Mouse (Mus musculus) liver, embryonic 16.5 days (tissue): ENCODE measurements around the gene Armh3. TPM values are rescaled to one million over a fixed set of nuclear protein-coding genes. Genes with fewer than 3 reads are reported as not detected.

Source experiments
- ATAC-seq: fragments of 200-750 bp; cut with Nextera tagmentation; 2 replicates; pipeline ENCODE4 v1.8.0; 2017; ENCODE audit warnings: low read depth, mild to moderate bottlenecking, moderate number of reproducible peaks, moderate library complexity
- H3K27ac ChIP-seq: fragments of 300-500 bp; sonication (generic); 2 replicates; pipeline ENCODE4 v1.5.1; 2014; ENCODE audit warnings: mild to moderate bottlenecking, low read length
- H3K27me3 ChIP-seq: fragments of 300-500 bp; sonication (generic); 2 replicates; pipeline ENCODE4 v1.6.1; 2014; ENCODE audit warnings: low read depth, low read length, mixed read lengths; ENCODE audit not compliant: control insufficient read depth, insufficient read depth
- H3K36me3 ChIP-seq: fragments of 300-500 bp; sonication (generic); 2 replicates; pipeline ENCODE4 v1.6.1; 2014; ENCODE audit warnings: mild to moderate bottlenecking; ENCODE audit not compliant: control insufficient read depth, insufficient read depth
- H3K4me1 ChIP-seq: fragments of 300-500 bp; sonication (generic); 2 replicates; pipeline ENCODE4 v1.6.1; 2014; ENCODE audit warnings: low read depth, low read length, mixed read lengths; ENCODE audit not compliant: control insufficient read depth
- H3K4me2 ChIP-seq: fragments of 300-500 bp; sonication (generic); 2 replicates; pipeline ENCODE4 v1.6.1; 2014; ENCODE audit warnings: low read depth, low read length, mixed read lengths
- H3K4me3 ChIP-seq: fragments of 300-500 bp; sonication (generic); 2 replicates; pipeline ENCODE4 v1.5.1; 2014; ENCODE audit warnings: low read depth, mild to moderate bottlenecking, low read length
- H3K9ac ChIP-seq: fragments of 300-500 bp; sonication (generic); 2 replicates; pipeline ENCODE4 v1.6.1; 2014; ENCODE audit warnings: low read depth, low read length
- H3K9me3 ChIP-seq: fragments of 300-500 bp; sonication (generic); replicated peaks from 2 replicates; pipeline ENCODE4 v1.6.1; 2016; ENCODE audit warnings: low read length; ENCODE audit not compliant: control insufficient read depth
- WGBS: fragments of 180-500 bp; shearing (Covaris S2); extraction: QIAGEN DNeasy Blood & Tissue Kit; methylation state at CpG from one replicate; pipeline ENCODE4 v1.1.7; 2014; ENCODE audit not compliant: insufficient replicate concordance; 5-methylcytosine and 5-hydroxymethylcytosine counted together
- polyA plus RNA-seq: library from polyadenylated mRNA; unstranded; fragments of >200 nt; fragmentation: Nextera tagmentation; extraction: Ambion mirVana; gene quantifications from 2 replicates; pipeline ENCODE4 v1.2.1, GENCODE M21; 2015

Armh3 gene
- polyA plus RNA-seq, 1 experiment from 2014 or later = 4.7 TPM

- no peak overlapping the region for H3K9ac ChIP-seq
- 20% methylated on average over 1 of the region's 1 CpGs for WGBS
- H3K4me3 ChIP-seq = no peak overlapping the region
- no peaks in the 10 kb centered on the region for H3K4me1 ChIP-seq
- no peak for ATAC-seq
- no peak overlapping the region for H3K27ac ChIP-seq
- no peaks in the 10 kb centered on the region for H3K9me3 ChIP-seq
- no peaks in the 10 kb centered on the region for H3K27me3 ChIP-seq
- H3K36me3 ChIP-seq = no peaks in the 10 kb centered on the region
- H3K4me2 ChIP-seq = no peak overlapping the region
Observed at GRCm38 (mm10) chr19:45873320-45873719, 125.0 kb downstream of the Armh3 start.

- no peaks in the 10 kb centered on the region for H3K36me3 ChIP-seq
- H3K27me3 ChIP-seq = no peaks in the 10 kb centered on the region
- no peak overlapping the region for H3K27ac ChIP-seq
- no peaks in the 10 kb centered on the region for H3K9me3 ChIP-seq
- H3K4me2 ChIP-seq = no peak overlapping the region
- no peak overlapping the region for H3K4me3 ChIP-seq
- WGBS = 45% methylated on average over 8 of the region's 8 CpGs
- H3K4me1 ChIP-seq = no peaks in the 10 kb centered on the region
- H3K9ac ChIP-seq = no peak overlapping the region
- no peak for ATAC-seq
Observed at GRCm38 (mm10) chr19:45855284-45855920, 142.9 kb downstream of the Armh3 start.

GRCm38 (mm10) chr19:45854521-45854920, 143.8 kb downstream of the Armh3 start:
- no peaks in the 10 kb centered on the region for H3K36me3 ChIP-seq
- H3K27ac ChIP-seq = no peak overlapping the region

GRCm38 (mm10) chr19:45847733-45848093, 150.6 kb downstream of the Armh3 start:
- Histone ChIP-seq H3K9ac (no peak overlapping the region), H3K4me2 (no peak overlapping the region), H3K4me1 (peaks cover 2% of the 10 kb centered on the region), H3K27ac (no peak overlapping the region), H3K9me3 (no peaks in the 10 kb centered on the region), H3K36me3 (no peaks in the 10 kb centered on the region), H3K4me3 (no peak overlapping the region), H3K27me3 (no peaks in the 10 kb centered on the region)
- no peak for ATAC-seq
- 75% methylated on average over 4 of the region's 4 CpGs for whole genome bisulfite sequencing

More at GRCm38 (mm10) chr19:45854521-45854920, 143.8 kb downstream of the Armh3 start:
- no peak overlapping the region for H3K4me3 ChIP-seq
- WGBS = 70% methylated on average over 7 of the region's 7 CpGs
- ATAC-seq = no peak
- H3K4me1 ChIP-seq = no peaks in the 10 kb centered on the region
- no peaks in the 10 kb centered on the region for H3K27me3 ChIP-seq
- no peak overlapping the region for H3K9ac ChIP-seq
- H3K4me2 ChIP-seq = no peak overlapping the region
- H3K9me3 ChIP-seq = no peaks in the 10 kb centered on the region

- Histone ChIP-seq H3K9me3 (no peaks in the 10 kb centered on the region), H3K4me1 (peaks cover 2% of the 10 kb centered on the region), H3K27ac (no peak overlapping the region), H3K4me3 (no peak overlapping the region), H3K36me3 (no peaks in the 10 kb centered on the region), H3K4me2 (no peak overlapping the region), H3K9ac (no peak overlapping the region), H3K27me3 (no peaks in the 10 kb centered on the region)
- WGBS = 84% methylated on average over 3 of the region's 3 CpGs
- ATAC-seq = no peak
Observed at GRCm38 (mm10) chr19:45847016-45847732, 151.1 kb downstream of the Armh3 start.

- peaks cover 2% of the 10 kb centered on the region for H3K4me1 ChIP-seq
- 0 out of 2 replicates have a peak, but pooled peaks have one; percentile 16 for ATAC-seq
- H3K27ac ChIP-seq = no peak overlapping the region
- no peak overlapping the region for H3K4me3 ChIP-seq
- no peak overlapping the region for H3K9ac ChIP-seq
- WGBS = 63% methylated on average over 3 of the region's 3 CpGs
- H3K4me2 ChIP-seq = no peak overlapping the region
- no peaks in the 10 kb centered on the region for H3K36me3 ChIP-seq
- H3K27me3 ChIP-seq = no peaks in the 10 kb centered on the region
- H3K9me3 ChIP-seq = no peaks in the 10 kb centered on the region
Observed at GRCm38 (mm10) chr19:45844209-45844608, 154.1 kb downstream of the Armh3 start.

- H3K9ac ChIP-seq = no peak overlapping the region; the same call in 1 of the 2 replicates
- peaks cover 2% of the 10 kb centered on the region for H3K4me1 ChIP-seq
- no peak overlapping the region for H3K4me3 ChIP-seq
- H3K9me3 ChIP-seq = no peaks in the 10 kb centered on the region
- H3K4me2 ChIP-seq = peak overlapping the region; percentile 1; the same call in 1 of the 2 replicates
- H3K27ac ChIP-seq = no peak overlapping the region
- peak; percentile 19; the same call in 1 of the 2 replicates for ATAC-seq
- H3K36me3 ChIP-seq = no peaks in the 10 kb centered on the region
- H3K27me3 ChIP-seq = no peaks in the 10 kb centered on the region
- WGBS = 19% methylated on average over 10 of the region's 10 CpGs
Observed at GRCm38 (mm10) chr19:45843424-45843823, 154.9 kb downstream of the Armh3 start.

GRCm38 (mm10) chr19:45837050-45837994, 161.0 kb downstream of the Armh3 start:
- Histone ChIP-seq H3K9ac (no peak overlapping the region), H3K9me3 (no peaks in the 10 kb centered on the region), H3K4me3 (no peak overlapping the region), H3K4me2 (no peak overlapping the region), H3K4me1 (no peaks in the 10 kb centered on the region), H3K27me3 (no peaks in the 10 kb centered on the region), H3K36me3 (no peaks in the 10 kb centered on the region), H3K27ac (no peak overlapping the region)
- no peak for ATAC-seq
- WGBS = 71% methylated on average over 12 of the region's 12 CpGs
